Mouse (Mus musculus): ENCODE measurements around the gene Mtrex. TPM values are rescaled to one million over a fixed set of nuclear protein-coding genes. Genes with fewer than 3 reads are reported as not detected.

The Mtrex gene
- polyA plus RNA-seq, 1 experiment from 2014 or later, result 64.5 TPM

- peaks cover under 1% of the 10 kb centered on the region; the same call in 1 of the 2 replicates for H3K4me1 ChIP-seq (replicated peaks; ENCODE audit: control insufficient read depth, insufficient read depth, low read length)
- H3K9me3 ChIP-seq (ENCODE audit: control insufficient read depth, low read length), result no peaks in the 10 kb centered on the region
- no peaks in the 10 kb centered on the region for H3K36me3 ChIP-seq (ENCODE audit: control insufficient read depth, insufficient read depth, low read length)
- no peak overlapping the region for H3K4me2 ChIP-seq (ENCODE audit: low read length)
- H3K9ac ChIP-seq (ENCODE audit: low read length), result no peak overlapping the region
- H3K27ac ChIP-seq (ENCODE audit: low read depth), result no peak overlapping the region
- no peak overlapping the region for H3K4me3 ChIP-seq (ENCODE audit: low read depth, low read length)
- WGBS, result 85% methylated on average over 2 of the region's 2 CpGs
- DNase-seq (ENCODE audit: low spot score), result no peak
- no peak for ATAC-seq (replicated peaks; ENCODE audit: low FRiP score, low TSS enrichment, low read depth)
- H3K27me3 ChIP-seq (replicated peaks; ENCODE audit: control insufficient read depth, insufficient read depth, low read length), result no peaks in the 10 kb centered on the region
These were observed 97.6 kb downstream of the Mtrex start for GRCm38 (mm10) chr13:112829619-112830018.

GRCm38 (mm10) chr13:112825479-112825878 is 101.7 kb downstream of the Mtrex start:
- no peaks in the 10 kb centered on the region for H3K9me3 ChIP-seq (ENCODE audit: control insufficient read depth, low read length)
- H3K27ac ChIP-seq (ENCODE audit: low read depth), result no peak overlapping the region
- H3K4me3 ChIP-seq (ENCODE audit: low read depth, low read length), result no peak overlapping the region
- 58% methylated on average over 6 of the region's 6 CpGs for WGBS
- no peaks in the 10 kb centered on the region for H3K4me1 ChIP-seq (replicated peaks; ENCODE audit: control insufficient read depth, insufficient read depth, low read length)
- no peak overlapping the region for H3K4me2 ChIP-seq (ENCODE audit: low read length)
- DNase-seq (ENCODE audit: low spot score) (no peak), ATAC-seq (replicated peaks; ENCODE audit: low FRiP score, low TSS enrichment, low read depth) (no peak)
- no peak overlapping the region for H3K9ac ChIP-seq (ENCODE audit: low read length)
- H3K36me3 ChIP-seq (ENCODE audit: control insufficient read depth, insufficient read depth, low read length), result no peaks in the 10 kb centered on the region
- H3K27me3 ChIP-seq (replicated peaks; ENCODE audit: control insufficient read depth, insufficient read depth, low read length), result no peaks in the 10 kb centered on the region

- DNase-seq (ENCODE audit: low spot score), result no peak
- H3K4me3 ChIP-seq (ENCODE audit: low read depth, low read length), result no peak overlapping the region
- 88% methylated on average over 3 of the region's 8 CpGs for WGBS
- H3K27me3 ChIP-seq (replicated peaks; ENCODE audit: control insufficient read depth, insufficient read depth, low read length), result no peaks in the 10 kb centered on the region
- no peaks in the 10 kb centered on the region for H3K4me1 ChIP-seq (replicated peaks; ENCODE audit: control insufficient read depth, insufficient read depth, low read length)
- H3K27ac ChIP-seq (ENCODE audit: low read depth), result no peak overlapping the region
- H3K4me2 ChIP-seq (ENCODE audit: low read length), result no peak overlapping the region
- ATAC-seq (replicated peaks; ENCODE audit: low FRiP score, low TSS enrichment, low read depth), result no peak
- no peaks in the 10 kb centered on the region for H3K36me3 ChIP-seq (ENCODE audit: control insufficient read depth, insufficient read depth, low read length)
- H3K9me3 ChIP-seq (ENCODE audit: control insufficient read depth, low read length), result no peaks in the 10 kb centered on the region
- no peak overlapping the region for H3K9ac ChIP-seq (ENCODE audit: low read length)
These were observed 103.1 kb downstream of the Mtrex start for GRCm38 (mm10) chr13:112823911-112824648.

GRCm38 (mm10) chr13:112823236-112823910 is 103.8 kb downstream of the Mtrex start:
- H3K4me3 ChIP-seq (ENCODE audit: low read depth, low read length), result no peak overlapping the region
- ATAC-seq (replicated peaks; ENCODE audit: low FRiP score, low TSS enrichment, low read depth) (no peak), DNase-seq (ENCODE audit: low spot score) (no peak)
- H3K36me3 ChIP-seq (ENCODE audit: control insufficient read depth, insufficient read depth, low read length), result no peaks in the 10 kb centered on the region
- no peaks in the 10 kb centered on the region for H3K27me3 ChIP-seq (replicated peaks; ENCODE audit: control insufficient read depth, insufficient read depth, low read length)
- 76% methylated on average over 6 of the region's 6 CpGs for WGBS
- no peak overlapping the region for H3K27ac ChIP-seq (ENCODE audit: low read depth)
- H3K4me2 ChIP-seq (ENCODE audit: low read length), result no peak overlapping the region
- H3K9me3 ChIP-seq (ENCODE audit: control insufficient read depth, low read length), result no peaks in the 10 kb centered on the region
- no peak overlapping the region for H3K9ac ChIP-seq (ENCODE audit: low read length)
- H3K4me1 ChIP-seq (replicated peaks; ENCODE audit: control insufficient read depth, insufficient read depth, low read length), result no peaks in the 10 kb centered on the region

- WGBS, result 78% methylated on average over 3 of the region's 3 CpGs
- ATAC-seq (replicated peaks; ENCODE audit: low FRiP score, low TSS enrichment, low read depth), result no peak; the same call in 1 of the 2 replicates
- no peaks in the 10 kb centered on the region for H3K9me3 ChIP-seq (ENCODE audit: control insufficient read depth, low read length)
- no peak overlapping the region for H3K27ac ChIP-seq (ENCODE audit: low read depth)
- H3K36me3 ChIP-seq (ENCODE audit: control insufficient read depth, insufficient read depth, low read length), result no peaks in the 10 kb centered on the region
- H3K4me1 ChIP-seq (replicated peaks; ENCODE audit: control insufficient read depth, insufficient read depth, low read length), result no peaks in the 10 kb centered on the region
- no peak overlapping the region for H3K4me2 ChIP-seq (ENCODE audit: low read length)
- DNase-seq (ENCODE audit: low spot score), result no peak
- H3K27me3 ChIP-seq (replicated peaks; ENCODE audit: control insufficient read depth, insufficient read depth, low read length), result no peaks in the 10 kb centered on the region
- no peak overlapping the region for H3K4me3 ChIP-seq (ENCODE audit: low read depth, low read length)
- H3K9ac ChIP-seq (ENCODE audit: low read length), result no peak overlapping the region
These were observed 104.8 kb downstream of the Mtrex start for GRCm38 (mm10) chr13:112822413-112822812.

GRCm38 (mm10) chr13:112818125-112818524 is 109.1 kb downstream of the Mtrex start:
- DNase-seq (ENCODE audit: low spot score) (no peak), ATAC-seq (replicated peaks; ENCODE audit: low FRiP score, low TSS enrichment, low read depth) (no peak)
- no peak overlapping the region for H3K4me3 ChIP-seq (ENCODE audit: low read depth, low read length)
- H3K4me1 ChIP-seq (replicated peaks; ENCODE audit: control insufficient read depth, insufficient read depth, low read length), result no peaks in the 10 kb centered on the region
- no peak overlapping the region for H3K27ac ChIP-seq (ENCODE audit: low read depth)
- H3K36me3 ChIP-seq (ENCODE audit: control insufficient read depth, insufficient read depth, low read length), result no peaks in the 10 kb centered on the region
- H3K4me2 ChIP-seq (ENCODE audit: low read length), result no peak overlapping the region
- H3K9ac ChIP-seq (ENCODE audit: low read length), result no peak overlapping the region
- H3K9me3 ChIP-seq (ENCODE audit: control insufficient read depth, low read length), result no peaks in the 10 kb centered on the region
- 55% methylated on average over 3 of the region's 3 CpGs for WGBS
- H3K27me3 ChIP-seq (replicated peaks; ENCODE audit: control insufficient read depth, insufficient read depth, low read length), result no peaks in the 10 kb centered on the region

Other genes starting within 250 kb of the Mtrex start
- gene Plpp1, start 126.6 kb downstream of the Mtrex start, polyA plus RNA-seq (2014; fragmentation: Nextera tagmentation; extraction: Ambion mirVana), result 77.6 and 83.4 TPM in 2 replicates
- gene Dhx29, start 56 bp upstream of the Mtrex start, polyA plus RNA-seq (2014; fragmentation: Nextera tagmentation; extraction: Ambion mirVana), result 15.6 and 19.2 TPM in 2 replicates
- 0.19 and 0.24 TPM in 2 replicates for gene Ccno, start 60.4 kb upstream of the Mtrex start, polyA plus RNA-seq (2014; fragmentation: Nextera tagmentation; extraction: Ambion mirVana)
- gene Mcidas, start 66.4 kb upstream of the Mtrex start, polyA plus RNA-seq (2014; fragmentation: Nextera tagmentation; extraction: Ambion mirVana), result 0.07 TPM in 1 of 2 replicates, not detected in the other
- not detected in 2 replicates for gene Cdc20b, start 107.7 kb upstream of the Mtrex start, polyA plus RNA-seq (2014; fragmentation: Nextera tagmentation; extraction: Ambion mirVana)
- 127 and 142 TPM in 2 replicates for gene Gpx8, start 119.0 kb upstream of the Mtrex start, polyA plus RNA-seq (2014; fragmentation: Nextera tagmentation; extraction: Ambion mirVana)
- gene Gzma, start 173.6 kb upstream of the Mtrex start, polyA plus RNA-seq (2014; fragmentation: Nextera tagmentation; extraction: Ambion mirVana), result 0.62 and 0.77 TPM in 2 replicates

All from intestine, embryonic 14.5 days (tissue).